Mouse (Mus musculus) CH12.LX (cell line): ENCODE data around the gene Fcgr4.

Source experiments
- CTCF ChIP-seq, 2 experiments: IDR thresholded peaks in 1 of 2; conservative IDR thresholded peaks in 1 of 2; 2 replicates each; pipeline ENCODE4 v1.5.1; 2011 to 2012; ENCODE audit warnings: low read depth in 2 of 2, low read length in 2 of 2, improper control_type of control experiment in 1 of 2, inconsistent platforms in 1 of 2, mild to moderate bottlenecking in 1 of 2, moderate library complexity in 1 of 2
- GABPA ChIP-seq: IDR thresholded peaks from 2 replicates; pipeline ENCODE4 v1.6.1; 2012; ENCODE audit warnings: low read depth, low read length, improper control_type of control experiment, inconsistent platforms; ENCODE audit not compliant: insufficient replicate concordance
- KAT2A ChIP-seq: IDR thresholded peaks from 2 replicates; pipeline ENCODE4 v1.6.1; 2012; ENCODE audit warnings: low read length, improper control_type of control experiment, inconsistent platforms; ENCODE audit not compliant: insufficient replicate concordance
- MEF2A ChIP-seq: IDR thresholded peaks from 2 replicates; pipeline ENCODE4 v1.6.1; 2014; ENCODE audit warnings: low read depth, mild to moderate bottlenecking, inconsistent platforms, low read length, improper control_type of control experiment, borderline replicate concordance
- POLR2A ChIP-seq: IDR thresholded peaks from 2 replicates; pipeline ENCODE4 v1.6.1; 2011; ENCODE audit warnings: low read depth, mild to moderate bottlenecking, improper control_type of control experiment, low read length
- SMC3 ChIP-seq: IDR thresholded peaks from 2 replicates; pipeline ENCODE4 v1.6.1; 2011; ENCODE audit warnings: low read depth, low read length, improper control_type of control experiment
- TCF12 ChIP-seq: IDR thresholded peaks from 2 replicates; pipeline ENCODE4 v1.6.1; 2014; ENCODE audit warnings: low read depth, mild to moderate bottlenecking, inconsistent platforms, low read length, improper control_type of control experiment
- USF1 ChIP-seq: IDR thresholded peaks from 2 replicates; pipeline ENCODE4 v1.6.1; 2014; ENCODE audit warnings: low read depth, mild to moderate bottlenecking, inconsistent platforms, low read length, improper control_type of control experiment

DNA sequence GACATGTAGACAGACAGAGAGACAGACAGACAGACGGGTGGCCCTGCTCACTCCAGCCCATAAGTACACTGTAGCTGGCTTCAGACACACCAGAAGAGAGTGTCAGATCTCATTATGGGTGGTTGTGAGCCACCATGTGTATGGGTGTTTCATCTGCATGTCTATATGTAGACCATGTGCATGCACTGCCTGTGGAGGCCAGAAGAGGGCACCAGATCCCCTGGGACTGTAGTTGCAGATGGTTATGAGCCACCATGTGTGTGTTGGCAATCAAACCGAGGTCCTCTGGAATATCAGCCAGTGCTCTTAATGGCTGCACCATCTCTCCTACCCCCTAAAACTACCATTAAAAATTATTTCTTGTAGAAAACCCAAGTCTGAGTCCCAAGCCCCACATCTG, 11.8 kb upstream of the Fcgr4 start:
- peak; percentile 53 to 69 for TF ChIP-seq CTCF (conservative IDR thresholded peaks at IDR 0.05 in 1 of 2, IDR thresholded peaks at IDR 0.05 in 1 of 2; ENCODE audit: low read depth in 2 of 2, low read length in 2 of 2)
- no peak for TF ChIP-seq MEF2A
- TF ChIP-seq POLR2A: no peak
- TF ChIP-seq GABPA: no peak
- no peak for TF ChIP-seq TCF12
- peak; percentile 33 for TF ChIP-seq SMC3
- no peak for TF ChIP-seq KAT2A
- TF ChIP-seq USF1: no peak
